Mouse (Mus musculus): ENCODE measurements around the gene Defb28.

Gene Defb28

DNA sequence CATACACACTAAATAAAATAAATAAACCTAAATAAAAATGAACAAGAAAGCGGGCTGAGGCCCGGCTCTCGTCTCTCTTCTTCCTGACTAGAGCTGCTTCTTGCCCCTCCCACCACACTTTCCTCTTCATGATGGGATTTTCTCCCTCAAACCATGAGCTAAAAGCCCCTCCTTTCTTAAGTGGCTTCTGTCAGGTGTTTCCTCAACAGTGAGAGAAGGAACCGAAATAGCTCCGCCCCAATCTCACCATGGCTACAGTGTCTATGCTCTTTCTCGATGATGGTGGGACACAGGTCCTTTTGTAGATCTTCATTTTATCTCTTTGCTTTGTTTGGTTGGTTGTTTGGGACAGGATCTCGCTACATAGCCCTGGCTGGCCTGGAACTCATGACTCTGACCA is 38.6 kb downstream of the Defb28 start:
- DNase-seq (ENCODE audit: low read depth, low spot score), result no peak

DNA sequence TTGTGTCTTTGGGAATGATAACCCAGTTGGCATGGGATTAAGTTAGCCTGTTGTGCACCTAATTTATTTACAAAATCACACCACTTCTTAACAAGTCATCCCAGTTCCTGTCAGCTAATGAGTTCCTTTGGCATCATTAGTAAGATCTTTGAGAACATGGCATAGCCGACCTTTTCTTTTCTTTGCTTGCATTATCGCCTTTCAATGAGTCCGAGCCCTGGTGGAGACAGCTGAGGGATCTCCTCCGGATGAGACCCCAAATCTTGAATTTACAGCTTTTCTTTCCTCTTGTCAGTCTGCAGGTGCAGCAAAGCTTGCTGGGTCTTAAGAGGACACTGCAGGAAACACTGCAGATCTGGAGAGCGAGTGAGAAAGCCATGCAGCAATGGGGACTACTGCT is 51.0 kb downstream of the Defb28 start, which contains the start of gene Gm17416:
Gm17416 (plus strand) TSS at position 301 of the 400 bp plus-strand sequence.
- no peak for DNase-seq (ENCODE audit: low read depth, low spot score)

GRCm38 (mm10) chr2:152569881-152570280 is 51.8 kb downstream of the Defb28 start:
- DNase-seq (ENCODE audit: low read depth, low spot score), result no peak

- DNase-seq (ENCODE audit: low read depth, low spot score), result no peak
Observed at GRCm38 (mm10) chr2:152570313-152570712, 52.3 kb downstream of the Defb28 start.
